ENCODE assay signal across 22 mouse cellular contexts in the genomic region with DNA sequence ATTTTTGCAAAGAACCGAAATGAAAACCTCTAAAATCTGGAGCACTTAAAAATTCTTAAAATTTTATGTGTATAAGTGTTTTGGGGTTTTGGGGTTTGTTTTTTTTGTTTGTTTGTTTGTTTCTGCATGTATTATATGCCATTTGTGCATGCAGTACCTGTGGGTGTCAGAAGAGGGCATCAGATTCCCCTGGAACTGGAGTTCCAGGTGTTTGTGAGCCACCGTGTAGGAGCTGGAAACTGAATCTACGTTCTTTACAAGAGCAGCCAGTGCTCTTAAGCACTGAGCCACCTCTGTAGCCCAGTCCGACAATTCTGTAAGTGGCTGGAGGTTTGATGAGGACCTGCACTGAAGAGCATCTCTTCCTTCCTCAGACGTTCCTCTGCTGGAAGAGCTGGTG. TPM values are rescaled to one million over a fixed set of nuclear protein-coding genes. Genes with fewer than 3 reads are reported as not detected.
"Had no signal": no experiment of that assay in that cellular context is flagged by ENCODE, and none has a peak within 500 bp of the region (broad histone marks: within the 10 kb centered on the region; RNA-seq: fewer than 3 reads in every experiment).

No protein-coding gene starts in this region.

- H3K4me3 ChIP-seq: limb, embryonic 15.5 days; liver, embryonic 12.5 days; midbrain, embryonic 10.5 days; neural tube, embryonic 12.5 days had no signal

- ATAC-seq: liver, embryonic 12.5 days had no signal

- H3K4me2 ChIP-seq: limb, embryonic 15.5 days; liver, embryonic 12.5 days; neural tube, embryonic 12.5 days had no signal

- DNase-seq: kidney, adult 18-20 months; kidney, postnatal 10 days; kidney, postnatal 4 days; lung, adult 18-20 months; lung, postnatal 4 days; midbrain, embryonic 14.5 days; right cerebral cortex, postnatal 4 days; spleen, adult 18-20 months; thymus, postnatal 4 days had no signal

- H3K36me3 ChIP-seq: limb, embryonic 15.5 days; liver, embryonic 12.5 days; midbrain, embryonic 10.5 days; neural tube, embryonic 12.5 days had no signal

- H3K9ac ChIP-seq: limb, embryonic 15.5 days; liver, embryonic 12.5 days; neural tube, embryonic 12.5 days had no signal

- H3K9me3 ChIP-seq: limb, embryonic 15.5 days; midbrain, embryonic 10.5 days; neural tube, embryonic 12.5 days had no signal

- H3K27ac ChIP-seq: limb, embryonic 15.5 days; liver, embryonic 12.5 days; midbrain, embryonic 10.5 days; neural tube, embryonic 12.5 days had no signal

- H3K27me3 ChIP-seq: limb, embryonic 15.5 days; liver, embryonic 12.5 days; neural tube, embryonic 12.5 days had no signal

- H3K4me1 ChIP-seq: limb, embryonic 15.5 days; liver, embryonic 12.5 days; midbrain, embryonic 10.5 days; neural tube, embryonic 12.5 days had no signal

RNA-seq across cellular contexts. Expression of gene Izumo2, which starts 1.3 kb away (rescaled TPM):
- total RNA-seq: layer of hippocampus, postnatal 25 days; left cerebral cortex, adult 8-10 months; left cerebral cortex, postnatal 25 days; megakaryocyte, adult 5-6 weeks; neutrophil, adult 5-6 weeks had no signal
- polyA plus RNA-seq: kidney, embryonic 14.5 days; limb, embryonic 11.5 days; limb, embryonic 15.5 days; liver, embryonic 12.5 days; lung, embryonic 16.5 days; midbrain, embryonic 10.5 days; midbrain, embryonic 14.5 days; neural tube, embryonic 12.5 days; stomach, embryonic 14.5 days had no signal

RNA-seq across cellular contexts. Expression of gene Myh14, which starts 39.2 kb away (rescaled TPM):
- total RNA-seq: megakaryocyte, adult 5-6 weeks; neutrophil, adult 5-6 weeks had no signal
